Mouse (Mus musculus) forebrain, embryonic 12.5 days (tissue): ENCODE results near the gene Rmdn2. TPM values are rescaled to one million over a fixed set of nuclear protein-coding genes. Genes with fewer than 3 reads are reported as not detected.

ENCODE experiments used
- ATAC-seq: fragments of 200-750 bp; cut with Nextera tagmentation; 2 replicates; pipeline ENCODE4 v1.8.0; 2017; ENCODE audit warnings: moderate TSS enrichment; ENCODE audit not compliant: low FRiP score
- H3K27ac ChIP-seq: fragments of 300-500 bp; sonication (generic); 2 replicates; pipeline ENCODE4 v1.5.1; 2016; ENCODE audit warnings: mild to moderate bottlenecking
- H3K27me3 ChIP-seq: fragments of 300-500 bp; sonication (generic); 2 replicates; pipeline ENCODE4 v1.6.1; 2016; ENCODE audit warnings: mild to moderate bottlenecking
- H3K36me3 ChIP-seq: fragments of 300-500 bp; sonication (generic); replicated peaks from 2 replicates; pipeline ENCODE4 v1.6.1; 2016; ENCODE audit warnings: mild to moderate bottlenecking
- H3K4me1 ChIP-seq: fragments of 300-500 bp; sonication (generic); 2 replicates; pipeline ENCODE4 v1.6.1; 2016
- H3K4me2 ChIP-seq: fragments of 300-500 bp; sonication (generic); 2 replicates; pipeline ENCODE4 v1.6.1; 2016; ENCODE audit warnings: mild to moderate bottlenecking, moderate library complexity
- H3K4me3 ChIP-seq: fragments of 300-500 bp; sonication (generic); replicated peaks from 2 replicates; pipeline ENCODE4 v1.5.1; 2016; ENCODE audit warnings: mild to moderate bottlenecking
- H3K9ac ChIP-seq: fragments of 300-500 bp; sonication (generic); 2 replicates; pipeline ENCODE4 v1.6.1; 2016; ENCODE audit warnings: mild to moderate bottlenecking
- H3K9me3 ChIP-seq: fragments of 300-500 bp; sonication (generic); 2 replicates; pipeline ENCODE4 v1.6.1; 2016
- WGBS: fragments of 180-500 bp; shearing (Covaris S2); methylation state at CpG from one replicate; pipeline ENCODE4 v1.1.7; 2016; 5-methylcytosine and 5-hydroxymethylcytosine counted together
- polyA plus RNA-seq: library from polyadenylated mRNA; unstranded; fragments of >200 nt; fragmentation: Nextera tagmentation; extraction: Ambion mirVana; gene quantifications from 2 replicates; pipeline ENCODE4 v1.2.1, GENCODE M21; 2016

The Rmdn2 gene
- 5.3 and 5.4 TPM in 2 replicates for polyA plus RNA-seq

- ATAC-seq, result no peak
- H3K9me3 ChIP-seq, result no peaks in the 10 kb centered on the region
- peaks cover 6% of the 10 kb centered on the region; the same call in 1 of the 2 replicates for H3K4me1 ChIP-seq
- WGBS, result 82% methylated on average over 4 of the region's 4 CpGs
- no peak within 1 kb of the TSS for H3K27ac ChIP-seq
- no peak within 1 kb of the TSS for H3K4me2 ChIP-seq
- H3K27me3 ChIP-seq, result no peaks in the 10 kb centered on the region
- H3K4me3 ChIP-seq, result no peak within 1 kb of the TSS
- no peak within 1 kb of the TSS for H3K9ac ChIP-seq
- H3K36me3 ChIP-seq, result no peaks in the 10 kb centered on the region
Measured at GRCm38 (mm10) chr17:79611545-79611944, at the start of gene Rmdn2. Gene Rmdn2, plus strand, starts transcription at chr17:79611863.

- no peak overlapping the region for H3K27ac ChIP-seq
- WGBS, result 61% methylated on average over 7 of the region's 7 CpGs
Measured at GRCm38 (mm10) chr17:79563067-79563620, 48.5 kb upstream of the Rmdn2 start.

GRCm38 (mm10) chr17:79563721-79564120 is 47.9 kb upstream of the Rmdn2 start:
- 71% methylated on average over 2 of the region's 2 CpGs for WGBS
- no peak overlapping the region for H3K9ac ChIP-seq
- ATAC-seq, result no peak
- H3K36me3 ChIP-seq, result no peaks in the 10 kb centered on the region
- no peaks in the 10 kb centered on the region; the same call in 1 of the 2 replicates for H3K4me1 ChIP-seq
- H3K27me3 ChIP-seq, result no peaks in the 10 kb centered on the region
- no peak overlapping the region for H3K4me2 ChIP-seq
- H3K27ac ChIP-seq, result no peak overlapping the region
- 0 out of 2 replicates have a peak, but pooled peaks cover 8% of the 10 kb centered on the region for H3K9me3 ChIP-seq
- no peak overlapping the region for H3K4me3 ChIP-seq

More at GRCm38 (mm10) chr17:79563067-79563620, 48.5 kb upstream of the Rmdn2 start:
- Histone ChIP-seq H3K4me1 (no peaks in the 10 kb centered on the region; the same call in 1 of the 2 replicates), H3K9me3 (0 out of 2 replicates have a peak, but pooled peaks cover 8% of the 10 kb centered on the region), H3K4me3 (no peak overlapping the region), H3K27me3 (no peaks in the 10 kb centered on the region), H3K9ac (no peak overlapping the region), H3K36me3 (no peaks in the 10 kb centered on the region), H3K4me2 (no peak overlapping the region)
- ATAC-seq, result no peak

- H3K9ac ChIP-seq, result no peak overlapping the region
- no peak overlapping the region for H3K27ac ChIP-seq
- H3K4me1 ChIP-seq, result no peaks in the 10 kb centered on the region; the same call in 1 of the 2 replicates
- 49% methylated on average over 9 of the region's 9 CpGs for WGBS
- H3K4me3 ChIP-seq, result no peak overlapping the region
- no peak for ATAC-seq
- H3K9me3 ChIP-seq, result 0 out of 2 replicates have a peak, but pooled peaks cover 2% of the 10 kb centered on the region
- no peak overlapping the region for H3K4me2 ChIP-seq
- H3K36me3 ChIP-seq, result no peaks in the 10 kb centered on the region
- H3K27me3 ChIP-seq, result no peaks in the 10 kb centered on the region; the same call in 1 of the 2 replicates
Measured at GRCm38 (mm10) chr17:79565241-79565961, 46.3 kb upstream of the Rmdn2 start.

GRCm38 (mm10) chr17:79568401-79568800 is 43.3 kb upstream of the Rmdn2 start:
- Histone ChIP-seq H3K9ac (no peak overlapping the region), H3K4me1 (no peaks in the 10 kb centered on the region; the same call in 1 of the 2 replicates), H3K36me3 (no peaks in the 10 kb centered on the region), H3K27ac (no peak overlapping the region), H3K27me3 (no peaks in the 10 kb centered on the region; the same call in 1 of the 2 replicates), H3K4me2 (no peak overlapping the region), H3K9me3 (no peaks in the 10 kb centered on the region), H3K4me3 (no peak overlapping the region)
- 90% methylated on average over 1 of the region's 1 CpGs for WGBS
- ATAC-seq, result no peak

- H3K27ac ChIP-seq, result no peak overlapping the region
- no peaks in the 10 kb centered on the region for H3K9me3 ChIP-seq
- H3K27me3 ChIP-seq, result no peaks in the 10 kb centered on the region
- ATAC-seq, result no peak
- H3K4me3 ChIP-seq, result no peak overlapping the region
- no peak overlapping the region for H3K4me2 ChIP-seq
- H3K36me3 ChIP-seq, result no peaks in the 10 kb centered on the region
- no peak overlapping the region for H3K9ac ChIP-seq
- no peaks in the 10 kb centered on the region for H3K4me1 ChIP-seq
- 84% methylated on average over 7 of the region's 7 CpGs for WGBS
Measured at GRCm38 (mm10) chr17:79578328-79578727, 33.3 kb upstream of the Rmdn2 start.

GRCm38 (mm10) chr17:79580264-79580920 is 31.3 kb upstream of the Rmdn2 start:
- Histone ChIP-seq H3K4me1 (no peaks in the 10 kb centered on the region), H3K9ac (no peak overlapping the region), H3K4me3 (no peak overlapping the region), H3K9me3 (no peaks in the 10 kb centered on the region), H3K36me3 (no peaks in the 10 kb centered on the region), H3K27ac (no peak overlapping the region), H3K27me3 (no peaks in the 10 kb centered on the region), H3K4me2 (no peak overlapping the region)
- ATAC-seq, result peak; percentile 87
- 68% methylated on average over 6 of the region's 6 CpGs for WGBS

GRCm38 (mm10) chr17:79583466-79583865 is 28.2 kb upstream of the Rmdn2 start:
- H3K36me3 ChIP-seq, result no peaks in the 10 kb centered on the region
- WGBS, result 67% methylated on average over 4 of the region's 4 CpGs
- ATAC-seq, result no peak
- no peak overlapping the region for H3K4me2 ChIP-seq
- H3K9ac ChIP-seq, result no peak overlapping the region
- no peak overlapping the region for H3K27ac ChIP-seq
- no peaks in the 10 kb centered on the region for H3K9me3 ChIP-seq
- no peaks in the 10 kb centered on the region for H3K4me1 ChIP-seq
- no peaks in the 10 kb centered on the region for H3K27me3 ChIP-seq
- no peak overlapping the region for H3K4me3 ChIP-seq

GRCm38 (mm10) chr17:79584246-79584800 is 27.3 kb upstream of the Rmdn2 start:
- Histone ChIP-seq H3K36me3 (no peaks in the 10 kb centered on the region), H3K9me3 (no peaks in the 10 kb centered on the region), H3K4me2 (no peak overlapping the region), H3K27me3 (no peaks in the 10 kb centered on the region), H3K4me1 (no peaks in the 10 kb centered on the region), H3K4me3 (no peak overlapping the region), H3K27ac (no peak overlapping the region), H3K9ac (no peak overlapping the region)
- ATAC-seq, result no peak
- 81% methylated on average over 6 of the region's 6 CpGs for WGBS

GRCm38 (mm10) chr17:79589913-79590312 is 21.8 kb upstream of the Rmdn2 start:
- H3K27ac ChIP-seq, result no peak overlapping the region

GRCm38 (mm10) chr17:79595996-79596395 is 15.7 kb upstream of the Rmdn2 start:
- Histone ChIP-seq H3K36me3 (no peaks in the 10 kb centered on the region), H3K9ac (no peak overlapping the region), H3K27ac (no peak overlapping the region), H3K4me3 (no peak overlapping the region), H3K9me3 (no peaks in the 10 kb centered on the region), H3K4me2 (no peak overlapping the region), H3K4me1 (no peaks in the 10 kb centered on the region), H3K27me3 (no peaks in the 10 kb centered on the region)
- no peak for ATAC-seq
- WGBS, result 84% methylated on average over 4 of the region's 4 CpGs

More at GRCm38 (mm10) chr17:79589913-79590312, 21.8 kb upstream of the Rmdn2 start:
- WGBS, result 97% methylated on average over 1 of the region's 1 CpGs
- Histone ChIP-seq H3K36me3 (no peaks in the 10 kb centered on the region), H3K27me3 (no peaks in the 10 kb centered on the region), H3K4me3 (no peak overlapping the region), H3K4me1 (no peaks in the 10 kb centered on the region), H3K9me3 (no peaks in the 10 kb centered on the region), H3K9ac (no peak overlapping the region), H3K4me2 (no peak overlapping the region)
- no peak for ATAC-seq

GRCm38 (mm10) chr17:79598151-79598550 is 13.5 kb upstream of the Rmdn2 start:
- Histone ChIP-seq H3K27ac (no peak overlapping the region), H3K4me1 (peaks cover 3% of the 10 kb centered on the region; the same call in 1 of the 2 replicates), H3K4me2 (no peak overlapping the region), H3K27me3 (no peaks in the 10 kb centered on the region), H3K4me3 (no peak overlapping the region), H3K36me3 (no peaks in the 10 kb centered on the region), H3K9me3 (no peaks in the 10 kb centered on the region), H3K9ac (no peak overlapping the region)
- 75% methylated on average over 2 of the region's 2 CpGs for WGBS
- ATAC-seq, result no peak
